Mouse (Mus musculus): Measurements from ENCODE around the gene Cryz.

DNA sequence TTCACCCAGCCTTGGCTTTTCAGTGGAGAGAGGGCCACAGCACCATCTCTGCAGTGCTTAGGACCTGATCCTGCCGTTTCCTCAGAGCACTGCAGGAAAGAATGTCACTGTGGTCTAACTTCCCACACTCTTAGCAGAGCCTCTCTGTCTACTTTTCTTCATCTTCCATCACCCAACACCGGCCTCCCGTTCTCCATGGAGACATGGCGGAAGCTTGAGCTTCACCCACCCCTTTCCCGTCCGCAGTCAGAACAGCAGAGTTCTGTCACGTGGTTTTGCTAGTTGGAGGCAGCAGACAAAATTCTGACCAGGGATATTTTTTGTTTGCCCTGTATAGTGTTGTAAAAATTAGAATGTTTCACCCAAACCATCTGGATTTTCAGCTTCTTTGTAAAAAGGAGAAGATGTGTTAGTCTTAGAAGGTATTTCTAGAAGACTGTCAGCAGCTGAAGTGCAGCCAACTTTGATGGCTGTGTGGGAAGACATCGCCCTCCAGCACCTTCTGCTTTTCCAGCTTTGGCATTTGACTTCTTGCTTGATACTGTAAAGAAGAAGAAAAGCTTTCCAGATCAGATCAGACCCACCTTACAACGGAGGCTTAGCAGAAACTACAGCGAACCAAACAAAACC is 54.8 kb downstream of the Cryz start:
- no peak for TF ChIP-seq CTCF (IDR thresholded peaks at IDR 0.05; ENCODE audit: low read depth, low read length)
- TF ChIP-seq TAL1 (conservative IDR thresholded peaks at IDR 0.05; ENCODE audit: low read depth, low read length), result no peak

Data from G1E (cell line).